Mouse (Mus musculus) olfactory bulb, adult 2 months (tissue): ENCODE data around the gene Kdm6b.

Source experiments
- CTCF ChIP-seq: fragments of 200-500 bp; IDR thresholded peaks from 2 replicates; pipeline ENCODE4 v1.5.1; 2012; ENCODE audit warnings: low read depth, mild to moderate bottlenecking, low read length, moderate library complexity; ENCODE audit not compliant: insufficient read depth
- POLR2A ChIP-seq: fragments of 200-500 bp; IDR thresholded peaks from 2 replicates; pipeline ENCODE4 v1.6.1; 2012; ENCODE audit warnings: mild to moderate bottlenecking, low read depth, low read length, moderate library complexity; ENCODE audit not compliant: insufficient read depth

- no peak for TF ChIP-seq CTCF
- TF ChIP-seq POLR2A: no peak
These were observed 17.2 kb upstream of the Kdm6b start for GRCm38 (mm10) chr11:69430631-69431030.
